Mouse (Mus musculus): ENCODE measurements around the gene Tmem159. TPM values are rescaled to one million over a fixed set of nuclear protein-coding genes. Genes with fewer than 3 reads are reported as not detected.

Gene Tmem159
- polyA plus RNA-seq (2015; fragmentation: Illumina TruSeq; extraction: RNeasy Lipid Tissue Mini Kit (QIAGEN cat#74804); ENCODE audit: insufficient read depth, low read depth, low replicate concordance) = 9.1 TPM

GRCm38 (mm10) chr7:120102164-120102972, at the start of gene Tmem159:
Tmem159 (plus strand) TSS chr7:120102353.

GRCm38 (mm10) chr7:120095180-120095579, 7.0 kb upstream of the Tmem159 start, which contains the start of gene Dnah3:
Dnah3 (minus strand) TSS chr7:120095280.

GRCm38 (mm10) chr7:120145191-120145590, 43.0 kb downstream of the Tmem159 start, which contains the start of gene Zp2:
Zp2 (minus strand) TSS chr7:120145291.

Other genes with a start within 250 kb of the Tmem159 start
- gene Lyrm1, start 206.5 kb upstream of the Tmem159 start, polyA plus RNA-seq (2015; fragmentation: Illumina TruSeq; extraction: RNeasy Lipid Tissue Mini Kit (QIAGEN cat#74804); ENCODE audit: insufficient read depth, low read depth, low replicate concordance) = 1.6 TPM
- gene Dcun1d3, start 206.1 kb upstream of the Tmem159 start, polyA plus RNA-seq (2015; fragmentation: Illumina TruSeq; extraction: RNeasy Lipid Tissue Mini Kit (QIAGEN cat#74804); ENCODE audit: insufficient read depth, low read depth, low replicate concordance) = 3.1 TPM
- not detected for gene Dnah3, start 7.1 kb upstream of the Tmem159 start, polyA plus RNA-seq (2015; fragmentation: Illumina TruSeq; extraction: RNeasy Lipid Tissue Mini Kit (QIAGEN cat#74804); ENCODE audit: insufficient read depth, low read depth, low replicate concordance)
- not detected for gene Zp2, start 42.9 kb downstream of the Tmem159 start, polyA plus RNA-seq (2015; fragmentation: Illumina TruSeq; extraction: RNeasy Lipid Tissue Mini Kit (QIAGEN cat#74804); ENCODE audit: insufficient read depth, low read depth, low replicate concordance)
- 0.94 TPM for gene Anks4b, start 71.5 kb downstream of the Tmem159 start, polyA plus RNA-seq (2015; fragmentation: Illumina TruSeq; extraction: RNeasy Lipid Tissue Mini Kit (QIAGEN cat#74804); ENCODE audit: insufficient read depth, low read depth, low replicate concordance)
- gene Crym, start 99.8 kb downstream of the Tmem159 start, polyA plus RNA-seq (2015; fragmentation: Illumina TruSeq; extraction: RNeasy Lipid Tissue Mini Kit (QIAGEN cat#74804); ENCODE audit: insufficient read depth, low read depth, low replicate concordance) = 2.9 TPM
- not detected for gene Abca14, start 101.6 kb downstream of the Tmem159 start, polyA plus RNA-seq (2015; fragmentation: Illumina TruSeq; extraction: RNeasy Lipid Tissue Mini Kit (QIAGEN cat#74804); ENCODE audit: insufficient read depth, low read depth, low replicate concordance)
- gene Abca15, start 226.3 kb downstream of the Tmem159 start, polyA plus RNA-seq (2015; fragmentation: Illumina TruSeq; extraction: RNeasy Lipid Tissue Mini Kit (QIAGEN cat#74804); ENCODE audit: insufficient read depth, low read depth, low replicate concordance) = not detected

All from pancreas, adult 10 weeks (tissue).